Mouse (Mus musculus) thymus, adult 18-20 months (tissue): ENCODE data around the gene Parn.

Experiments
- DNase-seq, 2 experiments: peaks; one replicate each; pipeline ENCODE4 v3.0.0; 2022; ENCODE audit warnings: mixed read lengths in 2 of 2

The Parn gene

GRCm38 (mm10) chr16:13549976-13550375 is 118.0 kb downstream of the Parn start:
- no peak for DNase-seq

DNA sequence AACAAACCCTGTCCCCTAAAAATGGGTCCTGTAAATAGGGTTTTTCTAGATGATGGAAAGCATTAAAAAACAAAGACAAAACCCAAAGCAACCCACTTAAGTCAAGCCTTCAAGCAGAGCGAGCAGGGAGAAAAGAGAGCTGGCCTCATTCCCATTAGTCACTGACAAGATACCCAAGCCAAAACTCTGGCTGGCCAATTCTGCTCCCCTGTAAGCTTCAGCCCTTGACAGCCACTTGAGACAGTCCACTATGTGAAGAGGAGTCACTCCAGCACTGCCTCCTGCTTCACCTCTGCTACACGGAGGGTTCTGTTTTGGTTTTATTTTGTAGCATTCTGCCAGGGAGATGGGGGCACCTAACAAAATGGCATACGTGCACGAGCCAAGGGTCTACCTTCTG is 126.2 kb downstream of the Parn start:
- DNase-seq, result no peak

DNA sequence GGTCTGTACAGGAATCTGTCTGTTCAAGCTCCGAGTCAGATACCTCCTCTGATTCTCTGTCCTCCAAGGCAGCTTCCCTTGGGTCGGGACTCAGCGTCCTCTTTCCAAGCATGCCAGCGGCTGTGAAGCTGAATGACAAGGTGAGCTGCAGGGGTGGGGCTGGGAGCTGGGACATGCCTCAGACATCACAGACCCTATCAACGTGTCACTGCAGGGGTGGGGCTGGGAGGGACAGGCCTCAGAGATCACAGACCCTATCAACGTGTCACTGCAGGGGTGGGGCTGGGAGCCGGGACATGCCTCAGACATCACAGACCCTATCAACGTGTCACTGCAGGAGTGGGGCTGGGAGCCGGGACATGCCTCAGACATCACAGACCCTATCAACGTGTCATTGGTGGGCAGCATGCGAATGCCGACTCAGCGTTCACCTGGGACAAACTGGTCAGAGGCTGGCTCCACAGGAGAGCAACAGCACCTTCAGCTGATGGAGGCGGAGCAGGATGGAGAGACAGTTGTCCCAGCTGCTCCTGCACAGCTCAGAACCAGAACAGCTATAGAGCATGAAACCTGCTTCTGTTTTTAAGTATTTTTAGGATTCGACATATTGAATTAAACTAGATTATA is 126.7 kb downstream of the Parn start:
- no peak for DNase-seq

GRCm38 (mm10) chr16:13538933-13539648 is 128.9 kb downstream of the Parn start:
- DNase-seq, result no peak

GRCm38 (mm10) chr16:13538213-13538932 is 129.6 kb downstream of the Parn start:
- no peak for DNase-seq

- DNase-seq, result no peak
Observed at GRCm38 (mm10) chr16:13536404-13536803, 131.6 kb downstream of the Parn start.

DNA sequence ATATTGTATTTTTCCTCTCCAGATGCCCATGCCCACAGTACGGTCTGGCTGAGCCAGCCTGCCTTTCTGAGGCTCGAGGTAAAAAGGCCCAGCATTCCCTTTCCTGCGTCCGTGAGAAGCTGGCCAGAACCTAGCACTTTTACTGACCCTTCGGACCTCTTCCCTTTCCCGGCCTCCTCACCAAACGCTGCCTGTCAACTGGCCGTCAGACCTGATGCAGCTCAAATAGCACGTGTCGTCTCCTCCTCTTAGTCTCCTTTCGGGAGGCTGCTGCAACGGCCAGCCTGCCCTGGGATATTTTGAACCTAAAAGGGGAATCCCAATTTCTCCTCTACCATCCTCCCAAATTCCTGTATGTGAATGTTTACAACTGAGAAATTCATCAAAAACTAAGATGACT is 132.1 kb downstream of the Parn start:
- DNase-seq, result no peak

DNA sequence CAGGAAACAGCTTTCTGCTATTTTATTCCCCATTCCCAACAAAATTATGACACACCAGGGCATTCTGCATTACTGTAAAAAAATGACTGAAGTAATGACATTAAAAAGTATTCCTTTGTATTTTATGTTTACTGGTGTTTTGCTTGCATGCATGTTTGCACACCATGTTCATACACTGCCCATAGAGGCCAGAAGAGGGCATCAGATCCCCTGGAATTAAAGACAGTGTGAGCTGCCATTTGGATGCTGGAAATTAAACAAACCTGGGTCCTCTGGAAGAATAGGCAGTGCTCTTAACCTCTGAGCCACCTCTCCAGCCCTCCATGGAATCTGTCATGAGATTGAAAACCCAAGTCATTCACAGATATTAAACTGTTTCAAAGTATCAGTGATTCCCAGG is 135.1 kb downstream of the Parn start:
- no peak for DNase-seq

DNA sequence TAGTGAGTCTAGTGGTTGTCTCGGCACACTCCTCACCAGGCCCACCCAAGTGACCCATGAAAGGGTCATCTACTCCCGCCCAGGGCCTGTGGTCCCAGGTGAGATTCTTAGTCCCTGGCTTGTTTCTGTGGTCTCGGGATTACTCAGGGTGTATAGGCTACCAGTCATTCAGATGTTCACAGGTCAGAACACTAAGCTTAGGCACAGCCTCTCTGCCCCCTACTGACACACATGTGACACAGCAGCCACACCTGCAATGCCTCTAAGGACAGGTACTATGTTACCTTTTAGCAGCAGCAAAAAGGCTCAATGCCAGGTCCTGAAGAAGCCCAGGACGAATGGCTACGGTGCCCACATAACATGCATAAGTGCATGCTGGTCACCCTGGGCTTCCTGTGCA is 136.7 kb downstream of the Parn start:
- DNase-seq, result no peak

DNA sequence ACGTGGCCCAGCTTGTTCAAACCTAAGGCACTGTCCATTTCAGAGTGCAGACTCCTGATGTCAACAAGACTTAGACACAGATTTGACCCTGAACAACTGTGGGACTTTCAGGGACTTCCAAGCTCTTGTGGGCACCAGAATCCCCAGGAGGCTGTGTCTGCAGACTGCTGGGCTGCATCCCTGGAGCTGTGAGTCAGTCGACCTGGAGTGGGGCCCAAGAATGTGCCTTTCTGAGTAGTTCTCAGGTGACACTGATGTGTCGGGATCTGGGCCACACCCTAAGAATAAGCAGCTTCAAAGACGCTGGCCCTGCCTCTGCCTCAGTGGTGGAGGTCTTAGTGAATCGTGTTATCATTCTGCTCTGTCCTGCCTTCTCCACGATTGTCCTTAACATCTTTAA is 146.6 kb downstream of the Parn start:
- DNase-seq, result no peak

GRCm38 (mm10) chr16:13520301-13520700 is 147.7 kb downstream of the Parn start:
- DNase-seq, result no peak

- no peak for DNase-seq
Observed at GRCm38 (mm10) chr16:13516214-13516613, 151.8 kb downstream of the Parn start.

DNA sequence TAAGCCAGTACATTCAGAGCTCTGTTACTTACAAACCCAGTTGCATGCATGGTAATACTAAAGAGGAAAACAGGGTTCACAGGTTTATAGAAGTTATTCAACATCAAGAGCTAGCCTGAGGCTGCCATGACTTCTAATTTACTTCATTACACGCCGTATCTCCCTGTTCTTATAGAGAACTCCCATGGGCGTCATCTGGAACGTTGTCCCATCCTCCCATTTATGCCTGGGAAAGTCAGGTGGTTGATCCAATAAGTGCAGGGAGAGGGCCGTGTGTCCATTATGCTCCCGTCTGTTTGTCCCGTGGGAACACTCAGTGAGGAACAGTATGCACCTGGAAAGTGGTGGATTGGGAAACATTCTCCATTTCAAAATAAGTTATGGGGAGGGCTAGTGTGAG is 152.4 kb downstream of the Parn start:
- DNase-seq, result no peak

DNA sequence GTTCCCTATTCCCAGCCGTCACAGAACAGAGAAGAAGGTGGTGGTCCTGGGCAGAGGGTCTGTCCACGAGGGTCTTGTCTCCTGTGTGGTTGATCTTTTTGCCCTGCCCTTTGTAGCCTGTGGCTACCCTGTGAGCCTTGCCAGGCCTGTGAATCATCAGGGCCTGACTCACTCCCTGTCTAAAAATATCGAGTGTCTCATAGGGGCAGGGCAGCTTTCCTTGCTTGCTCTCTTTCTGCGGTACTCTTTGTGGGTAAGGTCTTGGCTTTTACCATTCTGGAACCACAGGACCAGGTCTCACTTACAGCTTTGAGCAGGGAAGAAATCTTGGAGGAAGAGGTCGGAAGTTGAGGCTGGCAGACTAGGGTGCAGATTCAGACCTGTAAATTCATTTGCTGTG is 162.9 kb downstream of the Parn start:
- no peak for DNase-seq

DNA sequence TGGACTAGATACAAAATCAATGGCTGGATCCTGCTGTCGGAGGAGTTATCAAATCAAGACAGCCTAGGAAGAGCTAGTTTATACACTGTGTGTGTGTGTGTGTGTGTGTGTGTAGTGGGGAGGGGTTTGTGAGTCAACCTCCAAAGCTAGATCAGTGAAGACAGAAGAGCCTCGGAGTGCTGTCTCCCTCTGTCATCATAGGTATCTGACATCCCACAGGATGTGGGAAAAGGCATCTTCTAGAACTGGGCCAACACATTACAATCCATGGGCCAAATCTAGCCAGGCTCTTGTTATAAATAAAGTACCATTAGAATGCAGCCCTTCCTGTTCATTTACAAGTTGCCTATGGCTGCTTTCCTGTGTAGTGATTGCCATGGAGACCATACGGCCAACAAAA is 163.5 kb downstream of the Parn start:
- no peak for DNase-seq

DNA sequence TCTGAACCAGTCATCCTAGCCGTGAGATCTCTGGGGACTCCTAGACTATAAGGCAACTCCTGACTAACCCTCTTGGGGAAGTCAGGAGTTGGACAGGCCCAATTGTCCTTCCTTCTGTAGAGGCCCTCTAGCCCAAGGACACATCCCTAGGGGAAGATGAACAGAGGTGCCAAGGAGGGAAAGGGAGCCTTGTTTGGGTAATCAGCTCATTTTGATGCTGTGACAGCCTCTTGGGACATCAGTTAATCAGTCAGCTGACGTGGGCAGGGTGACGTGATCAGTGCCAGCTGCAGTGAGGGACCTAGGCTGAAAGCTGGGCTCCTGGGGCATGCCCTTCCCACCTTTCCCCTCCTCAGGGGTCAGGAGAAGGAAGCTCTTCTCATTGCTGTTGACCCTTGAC is 169.0 kb downstream of the Parn start:
- no peak for DNase-seq

GRCm38 (mm10) chr16:13493981-13494380 is 174.0 kb downstream of the Parn start:
- DNase-seq, result no peak

DNA sequence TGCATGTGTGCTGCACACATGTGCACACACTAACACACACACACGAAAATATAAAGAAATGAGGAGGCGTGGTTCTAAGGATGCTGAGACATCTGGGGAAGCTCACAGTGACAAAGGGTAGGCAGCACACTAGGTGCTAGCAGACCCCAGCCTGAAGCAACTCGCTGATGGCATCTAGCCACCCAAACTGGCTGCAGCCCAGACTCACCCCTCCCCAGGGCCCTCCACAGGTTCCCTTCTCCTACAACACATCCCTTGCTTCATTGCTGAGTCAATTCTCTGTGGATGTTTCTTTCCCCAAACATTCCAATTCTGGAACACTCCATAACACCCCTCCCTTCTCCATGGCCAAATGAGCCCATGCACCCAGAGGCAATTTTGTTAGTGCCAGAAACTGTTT is 175.0 kb downstream of the Parn start:
- no peak for DNase-seq

DNA sequence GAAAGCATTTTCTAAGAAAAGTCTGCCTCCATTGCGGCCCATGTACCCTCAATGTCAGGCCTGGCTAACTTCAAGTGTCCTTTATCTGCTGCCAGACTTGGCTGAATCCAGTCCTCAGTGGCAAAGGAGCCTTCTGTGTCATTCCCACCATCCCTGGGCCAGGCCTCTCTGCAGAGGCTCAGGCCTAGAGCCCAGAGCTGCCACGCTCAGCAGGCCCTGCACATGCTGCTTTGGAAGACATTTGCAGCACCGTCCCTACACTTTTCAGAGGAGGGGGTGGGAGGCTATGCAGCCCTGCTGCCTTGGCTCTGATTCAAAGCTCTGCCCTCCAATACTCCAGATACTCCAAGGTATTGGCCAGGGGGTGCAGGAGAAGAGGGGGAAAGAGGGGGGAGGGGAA is 176.2 kb downstream of the Parn start:
- no peak for DNase-seq
